Mouse (Mus musculus) duodenum, adult 2 months (tissue): ENCODE data around the gene Xlr3b. TPM values are rescaled to one million over a fixed set of nuclear protein-coding genes. Genes with fewer than 3 reads are reported as not detected.

Source experiments
- polyA plus RNA-seq: library from polyadenylated mRNA; depleted of rRNA; stranded (reverse); fragments of >200 nt; gene quantifications from 2 replicates; pipeline ENCODE4 v1.2.3, GENCODE M21; 2012; ENCODE audit warnings: low replicate concordance; rRNA removed

Gene Xlr3b
- 0.11 TPM in 1 of 2 replicates, not detected in the other for polyA plus RNA-seq

DNA sequence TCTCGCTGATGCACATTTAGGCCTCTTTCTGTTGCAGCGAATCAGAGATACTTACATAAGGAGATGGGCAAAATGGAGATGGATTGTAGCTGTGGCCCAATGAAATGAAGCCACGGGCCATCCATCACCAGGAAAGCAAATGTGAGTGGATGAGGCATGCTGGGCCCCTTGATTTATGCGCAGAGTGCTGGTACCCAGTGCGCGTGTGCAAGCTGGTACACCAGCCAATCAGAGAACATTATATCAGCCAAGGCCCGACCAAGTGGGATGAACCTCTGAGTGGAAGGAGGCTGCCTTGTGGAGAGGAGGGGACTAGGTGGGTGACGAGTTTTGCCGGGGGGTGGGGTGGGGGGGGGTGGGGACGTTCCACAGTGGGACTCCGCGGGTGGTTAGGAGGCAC, at the start of gene Xlr3b:
TSS of gene Xlr3b (plus strand) at position 274 of the 400 bp plus-strand sequence.

GRCm38 (mm10) chrX:73148496-73148895, 43.5 kb upstream of the Xlr3b start, which contains the start of gene Xlr5b:
Xlr5b (plus strand) TSS chrX:73148796.

DNA sequence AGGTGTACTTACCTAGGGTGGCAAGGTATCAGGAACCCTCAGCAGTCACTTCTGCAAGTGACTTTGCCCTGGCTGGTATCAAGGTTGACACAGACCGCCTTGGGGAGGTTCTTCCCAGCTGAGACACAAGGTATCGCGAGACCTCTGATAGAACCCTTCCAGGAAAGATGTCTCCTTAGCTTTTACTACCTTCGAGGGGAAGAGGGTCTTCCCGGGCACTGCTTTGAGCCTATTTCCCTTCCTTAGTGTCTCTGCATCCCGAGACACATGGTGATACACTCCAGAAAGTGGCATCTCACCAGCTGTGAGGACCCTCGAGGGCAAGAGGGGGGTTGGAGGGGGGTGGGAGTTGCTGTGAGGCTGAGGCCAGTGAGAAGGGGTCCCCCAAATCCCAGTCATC, 42.7 kb upstream of the Xlr3b start, which contains the start of gene DXBay18:
TSS of gene DXBay18 (minus strand) at position 101 of the 400 bp plus-strand sequence.

GRCm38 (mm10) chrX:73176889-73177288, 15.1 kb upstream of the Xlr3b start, which contains the start of gene Spin2d:
Spin2d (minus strand) TSS chrX:73176989.

GRCm38 (mm10) chrX:73213819-73214564, 22.0 kb downstream of the Xlr3b start, which contains the start of gene Xlr4b:
Xlr4b (plus strand) TSS chrX:73214333.

GRCm38 (mm10) chrX:73227914-73228605, 36.1 kb downstream of the Xlr3b start, which contains the start of gene F8a:
F8a (plus strand) TSS chrX:73228291.

DNA sequence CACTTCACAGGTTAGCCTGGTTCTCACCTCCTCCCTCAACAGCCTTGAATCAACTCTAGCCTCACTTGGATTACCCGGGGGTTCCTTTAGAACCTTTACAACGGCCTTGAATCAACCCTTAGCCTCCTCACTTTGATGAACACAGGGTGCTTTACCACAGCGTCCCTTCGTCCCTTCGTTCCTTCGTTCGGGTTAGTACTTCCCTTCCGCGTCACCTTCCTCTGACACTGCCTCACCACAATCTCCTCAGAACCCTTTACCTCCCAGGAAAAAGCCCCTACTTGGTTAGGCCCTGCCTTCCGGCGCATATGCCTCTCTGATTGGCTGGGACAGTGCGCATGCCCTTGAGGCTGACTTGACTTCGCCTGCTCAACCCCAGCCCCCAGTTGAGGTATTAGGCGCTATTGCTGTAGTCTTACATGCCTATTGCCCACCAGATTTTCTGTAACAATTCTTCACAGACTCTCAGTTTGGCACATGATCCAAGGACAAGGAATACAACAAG, 50.9 kb downstream of the Xlr3b start, which contains the start of gene Xlr4c:
TSS of gene Xlr4c (minus strand) at position 310 of the 505 bp plus-strand sequence.

Other genes with a start within 250 kb of the Xlr3b start
- gene Zfp185, start 204.9 kb upstream of the Xlr3b start, polyA plus RNA-seq, result 0.20 TPM in 1 of 2 replicates, not detected in the other
- not detected in 2 replicates for gene Pnma5, start 155.1 kb upstream of the Xlr3b start, polyA plus RNA-seq
- gene Pnma3, start 127.4 kb upstream of the Xlr3b start, polyA plus RNA-seq, result 0.02 and 0.06 TPM in 2 replicates
- 0.15 TPM in 1 of 2 replicates, not detected in the other for gene Xlr4a, start 109.7 kb upstream of the Xlr3b start, polyA plus RNA-seq
- 0.16 TPM in 1 of 2 replicates, not detected in the other for gene Xlr3a, start 95.1 kb upstream of the Xlr3b start, polyA plus RNA-seq
- gene Gm14685, start 75.2 kb upstream of the Xlr3b start, polyA plus RNA-seq, result 0.05 TPM in 1 of 2 replicates, not detected in the other
- gene Xlr5b, start 43.4 kb upstream of the Xlr3b start, polyA plus RNA-seq, result not detected in 2 replicates
- gene DXBay18, start 42.8 kb upstream of the Xlr3b start, polyA plus RNA-seq, result not detected in 2 replicates
- gene Spin2d, start 15.2 kb upstream of the Xlr3b start, polyA plus RNA-seq, result not detected in 2 replicates
- not detected in 2 replicates for gene Xlr4b, start 22.1 kb downstream of the Xlr3b start, polyA plus RNA-seq
- gene F8a, start 36.1 kb downstream of the Xlr3b start, polyA plus RNA-seq, result 24.9 and 39.6 TPM in 2 replicates
- gene Xlr4c, start 50.9 kb downstream of the Xlr3b start, polyA plus RNA-seq, result not detected in 2 replicates
- gene Xlr3c, start 73.2 kb downstream of the Xlr3b start, polyA plus RNA-seq, result not detected in 2 replicates
- gene Xlr5a, start 100.8 kb downstream of the Xlr3b start, polyA plus RNA-seq, result not detected in 2 replicates
- not detected in 2 replicates for gene Xlr5c, start 100.8 kb downstream of the Xlr3b start, polyA plus RNA-seq
- gene Gm45015, start 144.6 kb downstream of the Xlr3b start, polyA plus RNA-seq, result not detected in 2 replicates
- gene Zfp275, start 150.4 kb downstream of the Xlr3b start, polyA plus RNA-seq, result 0.88 and 2.4 TPM in 2 replicates
- not detected in 2 replicates for gene Gm18336, start 206.5 kb downstream of the Xlr3b start, polyA plus RNA-seq
- 1.3 and 1.6 TPM in 2 replicates for gene Zfp92, start 218.9 kb downstream of the Xlr3b start, polyA plus RNA-seq
- gene Trex2, start 243.1 kb downstream of the Xlr3b start, polyA plus RNA-seq, result 4.7 TPM in 2 replicates